Mouse (Mus musculus) kidney, postnatal 10 days (tissue): ENCODE measurements around the gene Btbd17.
A peak's percentile ranks its signal among the peaks of the same experiment; 100 is the strongest.

Source experiments
- DNase-seq: peaks from one replicate; pipeline ENCODE4 v3.0.0; 2021; ENCODE audit warnings: mixed read lengths

The Btbd17 gene

GRCm38 (mm10) chr11:114802540-114803267 is 7.0 kb upstream of the Btbd17 start:
- DNase-seq = no peak

- DNase-seq = no peak
Observed at GRCm38 (mm10) chr11:114801906-114802305, 6.2 kb upstream of the Btbd17 start.

GRCm38 (mm10) chr11:114798624-114799023 is 2.9 kb upstream of the Btbd17 start, which contains the start of gene Gpr142:
TSS of gene Gpr142 (plus strand) at chr11:114798924.
- DNase-seq = no peak

- no peak for DNase-seq
Observed at GRCm38 (mm10) chr11:114797981-114798380, 2.2 kb upstream of the Btbd17 start.

- no peak for DNase-seq
Observed at GRCm38 (mm10) chr11:114797176-114797575, 1.4 kb upstream of the Btbd17 start.

GRCm38 (mm10) chr11:114795231-114795746 is 456 bp downstream of the Btbd17 start:
- peak; percentile 83 for DNase-seq

- no peak for DNase-seq
Observed at GRCm38 (mm10) chr11:114794691-114795090, 1.1 kb downstream of the Btbd17 start.

- DNase-seq = no peak
Observed at GRCm38 (mm10) chr11:114793868-114794545, 1.7 kb downstream of the Btbd17 start.

GRCm38 (mm10) chr11:114792931-114793494 is 2.7 kb downstream of the Btbd17 start:
- no peak for DNase-seq

GRCm38 (mm10) chr11:114791891-114792411 is 3.8 kb downstream of the Btbd17 start:
- peak; percentile 54 for DNase-seq

GRCm38 (mm10) chr11:114791351-114791889 is 4.3 kb downstream of the Btbd17 start:
- DNase-seq = no peak

- DNase-seq = no peak
Observed at GRCm38 (mm10) chr11:114790841-114791240, 4.9 kb downstream of the Btbd17 start.

- DNase-seq = no peak
Observed at GRCm38 (mm10) chr11:114790171-114790570, 5.6 kb downstream of the Btbd17 start.

GRCm38 (mm10) chr11:114789716-114790115 is 6.0 kb downstream of the Btbd17 start:
- no peak for DNase-seq

GRCm38 (mm10) chr11:114789061-114789714 is 6.6 kb downstream of the Btbd17 start:
- peak; percentile 90 for DNase-seq

GRCm38 (mm10) chr11:114787611-114788010 is 8.1 kb downstream of the Btbd17 start:
- DNase-seq = no peak

- no peak for DNase-seq
Observed at GRCm38 (mm10) chr11:114786326-114786725, 9.4 kb downstream of the Btbd17 start.

GRCm38 (mm10) chr11:114785892-114786291 is 9.9 kb downstream of the Btbd17 start:
- DNase-seq = no peak

- DNase-seq = peak; percentile 67
Observed at GRCm38 (mm10) chr11:114780076-114780475, 15.7 kb downstream of the Btbd17 start.

- DNase-seq = no peak
Observed at GRCm38 (mm10) chr11:114771896-114772295, 23.8 kb downstream of the Btbd17 start.

- DNase-seq = no peak
Observed at GRCm38 (mm10) chr11:114769911-114770310, 25.8 kb downstream of the Btbd17 start.
